Mouse (Mus musculus): Measurements from ENCODE around the gene Higd2a.

DNA sequence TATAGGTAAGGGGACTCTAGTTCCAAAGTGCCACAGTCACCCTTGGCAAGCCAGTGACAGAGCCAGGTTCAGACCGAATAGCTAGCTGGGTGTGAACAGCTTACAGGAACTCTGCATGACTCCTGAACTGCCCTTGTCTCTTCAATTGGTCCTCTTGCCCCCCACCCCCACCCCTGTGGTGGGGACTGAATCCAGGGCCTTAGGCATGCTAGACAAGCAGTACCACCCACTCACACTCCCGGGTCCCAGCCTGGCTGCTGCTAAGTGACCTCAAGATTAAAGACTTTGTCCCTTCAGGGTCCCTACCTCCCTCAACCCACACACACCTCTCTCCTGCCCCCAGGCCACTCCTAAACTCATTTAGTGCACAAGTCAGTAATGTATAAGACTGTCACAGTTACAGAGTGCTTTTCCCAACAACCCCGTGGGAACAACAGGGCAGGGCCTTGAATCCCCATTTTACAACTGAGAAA, 12.7 kb downstream of the Higd2a start:
- TF ChIP-seq CTCF (IDR thresholded peaks at IDR 0.05; ENCODE audit: borderline replicate concordance, control insufficient read depth, extremely low read depth, insufficient read depth, low read length, poor library complexity), result no peak
- no peak for TF ChIP-seq POLR2A (IDR thresholded peaks at IDR 0.05; ENCODE audit: control insufficient read depth, extremely low read depth, insufficient read depth, low read length, poor library complexity)
